Mouse (Mus musculus): ENCODE data around the gene Gm4498.
"Not testable (repeated sequence)": the region's sequence is repeated elsewhere in the genome, so short reads cannot be mapped to it uniquely, and the experiment has no call there.

- not testable (repeated sequence) for TF ChIP-seq CTCF (IDR thresholded peaks at IDR 0.05; ENCODE audit: insufficient read depth, low read length); POLR2A (IDR thresholded peaks at IDR 0.05; ENCODE audit: borderline replicate concordance, extremely low read depth, low read depth, low read length)
These were observed at the start of gene Gm4498 for GRCm38 (mm10) chr7:20233728-20234127.

Measured in lung, adult 2 months (tissue).